Mouse (Mus musculus): ENCODE measurements around the gene Jazf1. TPM values are rescaled to one million over a fixed set of nuclear protein-coding genes. Genes with fewer than 3 reads are reported as not detected.

The Jazf1 gene
- polyA plus RNA-seq, 1 experiment from 2014 or later, result 31.6 TPM

GRCm38 (mm10) chr6:52963840-52964690 is 104.4 kb downstream of the Jazf1 start:
- 64% methylated on average over 13 of the region's 13 CpGs for WGBS
- peak; percentile 50 for ATAC-seq (ENCODE audit: low read depth)
- peaks cover 19% of the 10 kb centered on the region for H3K4me1 ChIP-seq (replicated peaks)
- H3K27ac ChIP-seq (replicated peaks), result no peak overlapping the region
- H3K36me3 ChIP-seq, result no peaks in the 10 kb centered on the region
- H3K4me2 ChIP-seq, result no peak overlapping the region
- H3K27me3 ChIP-seq, result no peaks in the 10 kb centered on the region
- no peak overlapping the region for H3K9ac ChIP-seq
- H3K9me3 ChIP-seq, result no peaks in the 10 kb centered on the region
- no peak overlapping the region for H3K4me3 ChIP-seq

GRCm38 (mm10) chr6:52963430-52963732 is 105.0 kb downstream of the Jazf1 start:
- WGBS, result 50% methylated on average over 6 of the region's 6 CpGs
- Histone ChIP-seq H3K4me1 (replicated peaks) (peaks cover 19% of the 10 kb centered on the region), H3K9ac (no peak overlapping the region), H3K4me3 (no peak overlapping the region), H3K9me3 (no peaks in the 10 kb centered on the region), H3K27me3 (no peaks in the 10 kb centered on the region), H3K36me3 (no peaks in the 10 kb centered on the region), H3K4me2 (no peak overlapping the region), H3K27ac (replicated peaks) (no peak overlapping the region)
- no peak for ATAC-seq (ENCODE audit: low read depth)

- H3K27ac ChIP-seq (replicated peaks), result no peak overlapping the region
- peaks cover 22% of the 10 kb centered on the region for H3K4me1 ChIP-seq (replicated peaks)
- WGBS, result 69% methylated on average over 4 of the region's 4 CpGs
- no peaks in the 10 kb centered on the region for H3K27me3 ChIP-seq
- no peaks in the 10 kb centered on the region for H3K36me3 ChIP-seq
- no peak overlapping the region for H3K9ac ChIP-seq
- H3K4me2 ChIP-seq, result no peak overlapping the region
- ATAC-seq (ENCODE audit: low read depth), result no peak
- no peaks in the 10 kb centered on the region for H3K9me3 ChIP-seq
- no peak overlapping the region for H3K4me3 ChIP-seq
Observed at GRCm38 (mm10) chr6:52962600-52963429, 105.6 kb downstream of the Jazf1 start.

- ATAC-seq (ENCODE audit: low read depth), result no peak
- Histone ChIP-seq H3K36me3 (no peaks in the 10 kb centered on the region), H3K9me3 (no peaks in the 10 kb centered on the region), H3K9ac (no peak overlapping the region), H3K4me3 (no peak overlapping the region), H3K27me3 (no peaks in the 10 kb centered on the region), H3K27ac (replicated peaks) (no peak overlapping the region), H3K4me2 (no peak overlapping the region), H3K4me1 (replicated peaks) (peaks cover 23% of the 10 kb centered on the region)
- 79% methylated on average over 6 of the region's 6 CpGs for WGBS
Observed at GRCm38 (mm10) chr6:52961660-52962490, 106.6 kb downstream of the Jazf1 start.

GRCm38 (mm10) chr6:52957730-52958129 is 110.7 kb downstream of the Jazf1 start:
- H3K36me3 ChIP-seq, result no peaks in the 10 kb centered on the region
- no peak for ATAC-seq (ENCODE audit: low read depth)
- H3K4me2 ChIP-seq, result no peak overlapping the region
- no peaks in the 10 kb centered on the region for H3K9me3 ChIP-seq
- no peak overlapping the region for H3K4me3 ChIP-seq
- no peak overlapping the region for H3K9ac ChIP-seq
- peaks cover 10% of the 10 kb centered on the region for H3K4me1 ChIP-seq (replicated peaks)
- no peaks in the 10 kb centered on the region for H3K27me3 ChIP-seq
- no peak overlapping the region for H3K27ac ChIP-seq (replicated peaks)
- 7% methylated on average over 4 of the region's 4 CpGs for WGBS

GRCm38 (mm10) chr6:52956131-52956530 is 112.3 kb downstream of the Jazf1 start:
- ATAC-seq (ENCODE audit: low read depth), result no peak
- Histone ChIP-seq H3K36me3 (no peaks in the 10 kb centered on the region), H3K4me3 (no peak overlapping the region), H3K4me1 (replicated peaks) (peaks cover 13% of the 10 kb centered on the region), H3K9me3 (no peaks in the 10 kb centered on the region), H3K4me2 (no peak overlapping the region), H3K9ac (no peak overlapping the region), H3K27me3 (no peaks in the 10 kb centered on the region), H3K27ac (replicated peaks) (no peak overlapping the region)
- 64% methylated on average over 2 of the region's 2 CpGs for WGBS

GRCm38 (mm10) chr6:52955304-52955703 is 113.1 kb downstream of the Jazf1 start:
- peaks cover 13% of the 10 kb centered on the region for H3K4me1 ChIP-seq (replicated peaks)
- no peak overlapping the region for H3K27ac ChIP-seq (replicated peaks)
- 86% methylated on average over 2 of the region's 2 CpGs for WGBS

GRCm38 (mm10) chr6:52954861-52955260 is 113.6 kb downstream of the Jazf1 start:
- H3K27me3 ChIP-seq, result no peaks in the 10 kb centered on the region
- 94% methylated on average over 3 of the region's 3 CpGs for WGBS

More at GRCm38 (mm10) chr6:52955304-52955703, 113.1 kb downstream of the Jazf1 start:
- Histone ChIP-seq H3K27me3 (no peaks in the 10 kb centered on the region), H3K9me3 (no peaks in the 10 kb centered on the region), H3K4me2 (no peak overlapping the region), H3K36me3 (no peaks in the 10 kb centered on the region), H3K9ac (no peak overlapping the region), H3K4me3 (no peak overlapping the region)
- ATAC-seq (ENCODE audit: low read depth), result no peak

GRCm38 (mm10) chr6:52954441-52954840 is 114.0 kb downstream of the Jazf1 start:
- no peaks in the 10 kb centered on the region for H3K9me3 ChIP-seq
- H3K36me3 ChIP-seq, result no peaks in the 10 kb centered on the region
- H3K27ac ChIP-seq (replicated peaks), result no peak overlapping the region
- no peaks in the 10 kb centered on the region for H3K27me3 ChIP-seq
- H3K9ac ChIP-seq, result no peak overlapping the region
- peaks cover 13% of the 10 kb centered on the region for H3K4me1 ChIP-seq (replicated peaks)
- H3K4me2 ChIP-seq, result no peak overlapping the region
- 70% methylated on average over 9 of the region's 9 CpGs for WGBS
- ATAC-seq (ENCODE audit: low read depth), result no peak
- H3K4me3 ChIP-seq, result no peak overlapping the region

More at GRCm38 (mm10) chr6:52954861-52955260, 113.6 kb downstream of the Jazf1 start:
- no peak for ATAC-seq (ENCODE audit: low read depth)
- H3K4me1 ChIP-seq (replicated peaks), result peaks cover 13% of the 10 kb centered on the region
- H3K4me2 ChIP-seq, result no peak overlapping the region
- H3K9ac ChIP-seq, result no peak overlapping the region
- H3K4me3 ChIP-seq, result no peak overlapping the region
- H3K36me3 ChIP-seq, result no peaks in the 10 kb centered on the region
- H3K9me3 ChIP-seq, result no peaks in the 10 kb centered on the region
- H3K27ac ChIP-seq (replicated peaks), result no peak overlapping the region

GRCm38 (mm10) chr6:52952526-52952900 is 115.9 kb downstream of the Jazf1 start:
- no peak overlapping the region for H3K9ac ChIP-seq
- no peak for ATAC-seq (ENCODE audit: low read depth)

GRCm38 (mm10) chr6:52951871-52952525 is 116.4 kb downstream of the Jazf1 start:
- H3K4me1 ChIP-seq (replicated peaks), result peaks cover 9% of the 10 kb centered on the region
- no peak overlapping the region for H3K27ac ChIP-seq (replicated peaks)
- H3K27me3 ChIP-seq, result no peaks in the 10 kb centered on the region
- ATAC-seq (ENCODE audit: low read depth), result no peak
- no peak overlapping the region for H3K9ac ChIP-seq
- no peak overlapping the region for H3K4me2 ChIP-seq
- no peaks in the 10 kb centered on the region for H3K9me3 ChIP-seq
- no peaks in the 10 kb centered on the region for H3K36me3 ChIP-seq
- WGBS, result 75% methylated on average over 7 of the region's 7 CpGs
- no peak overlapping the region for H3K4me3 ChIP-seq

More at GRCm38 (mm10) chr6:52952526-52952900, 115.9 kb downstream of the Jazf1 start:
- no peak overlapping the region for H3K4me2 ChIP-seq
- H3K36me3 ChIP-seq, result no peaks in the 10 kb centered on the region
- H3K4me1 ChIP-seq (replicated peaks), result peaks cover 9% of the 10 kb centered on the region
- H3K9me3 ChIP-seq, result no peaks in the 10 kb centered on the region
- H3K4me3 ChIP-seq, result no peak overlapping the region
- H3K27me3 ChIP-seq, result no peaks in the 10 kb centered on the region
- no peak overlapping the region for H3K27ac ChIP-seq (replicated peaks)
- 39% methylated on average over 8 of the region's 8 CpGs for WGBS

Measured in neural tube, embryonic 13.5 days (tissue).